ENCODE assay signal across 8 mouse cellular contexts in genomic region chr13:91039201-91039807, GRCm38 (mm10).
DNase-seq lines count a peak whose midpoint lies in the region; ATAC-seq lines count a peak whose summit lies in the region.

No protein-coding gene starts in this region.

- WGBS in heart, embryonic 10.5 days: 32% methylated on average over 11 of the region's 11 CpGs
- WGBS in neural tube, embryonic 15.5 days: 29% methylated on average over 11 of the region's 11 CpGs

- intact Hi-C loops in left cerebral cortex, postnatal 4 days (cut with DNase I): no loop called here

- H3K36me3 ChIP-seq in heart, embryonic 10.5 days: no peaks in the 10 kb centered on the region
- H3K36me3 ChIP-seq in neural tube, embryonic 15.5 days: no peaks in the 10 kb centered on the region

- ATAC-seq in neural tube, embryonic 15.5 days (ENCODE audit: low FRiP score): peak; percentile 100

- DNase-seq in adrenal gland, postnatal 10 days: peak; percentile 33
- DNase-seq in adrenal gland, adult 8-10 months: no peak
- DNase-seq in cerebellum, postnatal 4 days (ENCODE audit: low spot score in 2 of 2): peak; percentile 31 to 60
- DNase-seq in heart, embryonic 10.5 days (ENCODE audit: low spot score): no peak
- peak; percentile 57 for DNase-seq in kidney, adult 9 months
- peak; percentile 75 for DNase-seq in left cerebral cortex, postnatal 4 days
- DNase-seq in thymus, postnatal 14 days: no peak

- H3K27me3 ChIP-seq in heart, embryonic 10.5 days (ENCODE audit: insufficient read depth, poor library complexity, severe bottlenecking): no peaks in the 10 kb centered on the region
- no peaks in the 10 kb centered on the region for H3K27me3 ChIP-seq in neural tube, embryonic 15.5 days (replicated peaks)

- 0 out of 2 replicates have a peak, but pooled peaks cover 8% of the 10 kb centered on the region for H3K4me1 ChIP-seq in heart, embryonic 10.5 days
- peaks cover 14% of the 10 kb centered on the region for H3K4me1 ChIP-seq in neural tube, embryonic 15.5 days

- 0 out of 2 replicates have a peak overlapping the region, but pooled peaks have one; percentile 20 for H3K4me3 ChIP-seq in heart, embryonic 10.5 days
- no peak overlapping the region for H3K4me3 ChIP-seq in neural tube, embryonic 15.5 days (replicated peaks)

- H3K4me2 ChIP-seq in neural tube, embryonic 15.5 days: peak overlapping the region; percentile 41

- H3K9me3 ChIP-seq in heart, embryonic 10.5 days: no peaks in the 10 kb centered on the region
- H3K9me3 ChIP-seq in neural tube, embryonic 15.5 days (replicated peaks): no peaks in the 10 kb centered on the region

- 0 out of 2 replicates have a peak overlapping the region, but pooled peaks have one; percentile 20 for H3K9ac ChIP-seq in neural tube, embryonic 15.5 days (replicated peaks)

- H3K27ac ChIP-seq in heart, embryonic 10.5 days: 0 out of 2 replicates have a peak overlapping the region, but pooled peaks have one; percentile 24
- H3K27ac ChIP-seq in neural tube, embryonic 15.5 days (replicated peaks): peak overlapping the region; percentile 83

Comparison
In these comparisons a context has a peak if more than half of its experiments do, and no peak if none do; other contexts are left out.
1. DNase-seq: peak in adrenal gland, postnatal 10 days (single experiment), cerebellum, postnatal 4 days (2 of 2), kidney, adult 9 months (single experiment) and left cerebral cortex, postnatal 4 days (single experiment); none in adrenal gland, adult 8-10 months (single experiment), heart, embryonic 10.5 days (single experiment) and thymus, postnatal 14 days (single experiment).